Mouse (Mus musculus) megakaryocyte, embryonic 14.5 days (primary cell): ENCODE measurements at regions not wholly inside any gene's neighbourhood (a gene's known extent, or its start where the extent isn't known, plus 50 kb on each side); places are given as distances from the start of the nearest gene placed in this dataset.

Source experiments
- FLI1 ChIP-seq: IDR thresholded peaks from 2 replicates; pipeline ENCODE4 v1.6.1; 2012; ENCODE audit warnings: low read length, inconsistent platforms, mixed read lengths
- GATA1 ChIP-seq: IDR thresholded peaks from 3 replicates; pipeline ENCODE4 v1.6.1; 2012; ENCODE audit warnings: mixed read lengths, low read length, inconsistent platforms, borderline replicate concordance

DNA sequence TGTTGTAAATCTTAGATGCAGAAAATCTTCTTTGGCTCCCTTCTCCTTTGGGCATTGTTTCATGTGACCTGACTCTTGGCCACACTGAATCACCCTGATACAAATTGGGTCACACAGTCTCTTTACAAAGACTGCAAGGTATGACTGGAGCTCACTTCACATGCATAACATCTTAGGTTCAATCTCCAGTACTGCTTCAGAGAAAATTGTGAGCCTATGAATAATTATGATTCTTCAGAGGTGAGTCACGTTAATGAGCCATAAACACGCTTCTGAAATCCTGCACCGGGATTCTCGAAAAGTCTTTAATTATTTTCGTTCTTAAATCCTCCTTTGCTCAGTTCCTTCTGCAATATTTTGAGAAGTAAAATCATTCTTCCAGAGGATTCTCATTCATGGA, 307.7 kb downstream of the Lmo7 start:
- no peak for TF ChIP-seq GATA1
- TF ChIP-seq FLI1 = no peak
